Mouse (Mus musculus) intestine, embryonic 14.5 days (tissue): ENCODE measurements around the gene Large1. TPM values are rescaled to one million over a fixed set of nuclear protein-coding genes. Genes with fewer than 3 reads are reported as not detected.

ENCODE experiments used
- ATAC-seq: fragments of 200-750 bp; cut with Nextera tagmentation; replicated peaks from 2 replicates; pipeline ENCODE4 v1.8.0; 2017; ENCODE audit warnings: low read depth, moderate number of reproducible peaks, moderate TSS enrichment, moderate library complexity; ENCODE audit not compliant: low FRiP score, low TSS enrichment
- DNase-seq: peaks from one replicate; pipeline ENCODE4 v3.0.0-alpha.2; 2018; ENCODE audit warnings: low spot score
- H3K27ac ChIP-seq: fragments of 300-500 bp; sonication (generic); 2 replicates; pipeline ENCODE4 v1.5.1; 2014; ENCODE audit warnings: low read depth, mild to moderate bottlenecking, control low read depth
- H3K27me3 ChIP-seq: fragments of 300-500 bp; sonication (generic); replicated peaks from 2 replicates; pipeline ENCODE4 v1.6.1; 2014; ENCODE audit warnings: low read length, control low read depth; ENCODE audit not compliant: control insufficient read depth, insufficient read depth
- H3K36me3 ChIP-seq: fragments of 300-500 bp; sonication (generic); 2 replicates; pipeline ENCODE4 v1.6.1; 2014; ENCODE audit warnings: low read length, control low read depth; ENCODE audit not compliant: control insufficient read depth, insufficient read depth
- H3K4me1 ChIP-seq: fragments of 300-500 bp; sonication (generic); replicated peaks from 2 replicates; pipeline ENCODE4 v1.6.1; 2014; ENCODE audit warnings: low read length, control low read depth, mixed read lengths; ENCODE audit not compliant: control insufficient read depth, insufficient read depth
- H3K4me2 ChIP-seq: fragments of 300-500 bp; sonication (generic); 2 replicates; pipeline ENCODE4 v1.6.1; 2014; ENCODE audit warnings: low read length
- H3K4me3 ChIP-seq: fragments of 300-500 bp; sonication (generic); 2 replicates; pipeline ENCODE4 v1.5.1; 2014; ENCODE audit warnings: low read depth, low read length, control low read depth, mixed read lengths
- H3K9ac ChIP-seq: fragments of 300-500 bp; sonication (generic); 2 replicates; pipeline ENCODE4 v1.6.1; 2014; ENCODE audit warnings: mild to moderate bottlenecking, low read length
- H3K9me3 ChIP-seq: fragments of 300-500 bp; sonication (generic); 2 replicates; pipeline ENCODE4 v1.6.1; 2016; ENCODE audit warnings: low read length, control low read depth; ENCODE audit not compliant: control insufficient read depth
- WGBS: fragments of 180-500 bp; shearing (Covaris S2); extraction: QIAGEN DNeasy Blood & Tissue Kit; methylation state at CpG from one replicate; pipeline ENCODE4 v1.1.7; 2014; 5-methylcytosine and 5-hydroxymethylcytosine counted together
- polyA plus RNA-seq: library from polyadenylated mRNA; unstranded; fragments of >200 nt; fragmentation: Nextera tagmentation; extraction: Ambion mirVana; gene quantifications from 2 replicates; pipeline ENCODE4 v1.2.1, GENCODE M21; 2014

Large1 gene
- polyA plus RNA-seq, 1 experiment from 2014 or later = 14.6 TPM

DNA sequence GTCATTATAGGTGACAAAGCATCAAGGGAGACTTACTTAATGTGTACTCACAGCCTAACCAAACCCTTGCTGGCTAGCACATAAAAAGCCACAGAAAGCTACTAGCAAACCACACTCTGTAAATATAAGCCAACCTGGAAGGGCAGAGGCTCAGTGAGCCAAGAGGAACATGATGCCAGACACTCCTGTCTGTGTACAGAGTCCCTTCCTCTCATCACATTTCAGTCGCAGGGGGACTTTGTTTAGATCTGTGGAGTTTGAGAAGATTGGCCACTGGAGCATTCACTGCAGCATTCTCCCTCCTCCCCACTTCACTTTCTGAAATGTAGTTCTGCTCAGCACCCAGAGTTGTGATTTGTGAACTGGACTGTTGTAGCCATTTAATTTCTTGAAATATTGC lies 291.9 kb downstream of the Large1 start:
- ATAC-seq = no peak

GRCm38 (mm10) chr8:73054726-73055125 lies 298.6 kb downstream of the Large1 start:
- H3K9me3 ChIP-seq = no peaks in the 10 kb centered on the region
- no peak for ATAC-seq
- WGBS = 63% methylated on average over 1 of the region's 1 CpGs

More for the DNA sequence above, 291.9 kb downstream of the Large1 start:
- Histone ChIP-seq H3K27ac (no peak overlapping the region), H3K4me2 (no peak overlapping the region), H3K27me3 (no peaks in the 10 kb centered on the region), H3K9ac (no peak overlapping the region), H3K9me3 (no peaks in the 10 kb centered on the region), H3K4me3 (no peak overlapping the region), H3K4me1 (no peaks in the 10 kb centered on the region), H3K36me3 (no peaks in the 10 kb centered on the region)
- WGBS = 24% methylated on average over 1 of the region's 1 CpGs
- no peak for DNase-seq

GRCm38 (mm10) chr8:73053878-73054277 lies 299.5 kb downstream of the Large1 start:
- Histone ChIP-seq H3K27ac (no peak overlapping the region), H3K4me3 (no peak overlapping the region), H3K36me3 (no peaks in the 10 kb centered on the region), H3K27me3 (no peaks in the 10 kb centered on the region), H3K4me1 (no peaks in the 10 kb centered on the region), H3K9me3 (no peaks in the 10 kb centered on the region), H3K4me2 (no peak overlapping the region), H3K9ac (no peak overlapping the region)
- DNase-seq (no peak), ATAC-seq (no peak)
- WGBS = 86% methylated on average over 3 of the region's 3 CpGs

More at GRCm38 (mm10) chr8:73054726-73055125, 298.6 kb downstream of the Large1 start:
- no peak overlapping the region for H3K4me2 ChIP-seq
- H3K9ac ChIP-seq = no peak overlapping the region
- no peaks in the 10 kb centered on the region for H3K4me1 ChIP-seq
- no peak overlapping the region for H3K4me3 ChIP-seq
- H3K27me3 ChIP-seq = no peaks in the 10 kb centered on the region
- H3K36me3 ChIP-seq = no peaks in the 10 kb centered on the region
- DNase-seq = no peak
- no peak overlapping the region for H3K27ac ChIP-seq

- ATAC-seq (no peak), DNase-seq (no peak)
- Histone ChIP-seq H3K4me3 (no peak overlapping the region), H3K4me1 (no peaks in the 10 kb centered on the region), H3K9me3 (no peaks in the 10 kb centered on the region), H3K27ac (no peak overlapping the region), H3K4me2 (no peak overlapping the region), H3K27me3 (no peaks in the 10 kb centered on the region), H3K9ac (no peak overlapping the region), H3K36me3 (no peaks in the 10 kb centered on the region)
- 38% methylated on average over 1 of the region's 1 CpGs for WGBS
Measured at GRCm38 (mm10) chr8:73052414-73052813, 300.9 kb downstream of the Large1 start.

- Histone ChIP-seq H3K9me3 (no peaks in the 10 kb centered on the region), H3K36me3 (no peaks in the 10 kb centered on the region), H3K4me2 (no peak overlapping the region), H3K27ac (no peak overlapping the region), H3K27me3 (no peaks in the 10 kb centered on the region), H3K4me1 (no peaks in the 10 kb centered on the region), H3K9ac (no peak overlapping the region), H3K4me3 (no peak overlapping the region)
- WGBS = 76% methylated on average over 3 of the region's 3 CpGs
- ATAC-seq = no peak
- no peak for DNase-seq
Measured at GRCm38 (mm10) chr8:73048136-73048535, 305.2 kb downstream of the Large1 start.

DNA sequence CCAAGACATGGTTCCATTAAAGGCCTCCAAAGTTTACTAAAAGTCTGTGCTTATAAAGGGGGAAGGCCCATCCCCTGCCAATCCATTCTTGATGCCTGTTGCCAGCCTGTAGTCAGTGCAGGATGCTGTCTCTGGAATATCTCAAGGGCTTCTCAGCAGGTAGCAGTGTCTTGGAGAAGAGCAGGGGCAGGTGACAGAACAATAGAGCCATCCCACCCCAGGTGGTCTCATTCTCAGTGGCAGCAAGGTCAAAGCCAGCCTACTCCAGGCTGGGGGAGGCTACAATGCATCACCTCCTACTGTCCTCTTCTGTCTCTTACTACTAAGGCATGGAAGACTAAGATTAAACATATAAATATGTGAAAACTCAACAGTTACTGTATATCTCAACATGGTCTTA lies 323.6 kb downstream of the Large1 start:
- H3K4me3 ChIP-seq = no peak overlapping the region
- no peaks in the 10 kb centered on the region for H3K4me1 ChIP-seq
- H3K4me2 ChIP-seq = no peak overlapping the region
- no peak overlapping the region for H3K27ac ChIP-seq
- no peak overlapping the region for H3K9ac ChIP-seq
- ATAC-seq (no peak), DNase-seq (no peak)
- no peaks in the 10 kb centered on the region for H3K9me3 ChIP-seq
- no peaks in the 10 kb centered on the region for H3K27me3 ChIP-seq
- H3K36me3 ChIP-seq = no peaks in the 10 kb centered on the region

GRCm38 (mm10) chr8:73018241-73018640 lies 335.1 kb downstream of the Large1 start:
- WGBS = 88% methylated on average over 1 of the region's 1 CpGs
- H3K9ac ChIP-seq = no peak overlapping the region

GRCm38 (mm10) chr8:73017601-73018000 lies 335.7 kb downstream of the Large1 start:
- H3K27me3 ChIP-seq = no peaks in the 10 kb centered on the region
- no peak overlapping the region for H3K27ac ChIP-seq
- H3K4me2 ChIP-seq = no peak overlapping the region
- H3K4me1 ChIP-seq = no peaks in the 10 kb centered on the region
- H3K9ac ChIP-seq = no peak overlapping the region
- 93% methylated on average over 1 of the region's 1 CpGs for WGBS
- H3K4me3 ChIP-seq = no peak overlapping the region
- no peaks in the 10 kb centered on the region for H3K9me3 ChIP-seq
- ATAC-seq (no peak), DNase-seq (no peak)
- H3K36me3 ChIP-seq = no peaks in the 10 kb centered on the region

More at GRCm38 (mm10) chr8:73018241-73018640, 335.1 kb downstream of the Large1 start:
- H3K4me1 ChIP-seq = no peaks in the 10 kb centered on the region
- DNase-seq (no peak), ATAC-seq (no peak)
- no peaks in the 10 kb centered on the region for H3K27me3 ChIP-seq
- H3K4me3 ChIP-seq = no peak overlapping the region
- no peaks in the 10 kb centered on the region for H3K36me3 ChIP-seq
- H3K27ac ChIP-seq = no peak overlapping the region
- no peak overlapping the region for H3K4me2 ChIP-seq
- H3K9me3 ChIP-seq = no peaks in the 10 kb centered on the region

- DNase-seq (no peak), ATAC-seq (no peak)
- Histone ChIP-seq H3K4me1 (no peaks in the 10 kb centered on the region), H3K4me3 (no peak overlapping the region), H3K9ac (no peak overlapping the region), H3K4me2 (no peak overlapping the region), H3K27ac (no peak overlapping the region), H3K36me3 (no peaks in the 10 kb centered on the region), H3K27me3 (no peaks in the 10 kb centered on the region), H3K9me3 (no peaks in the 10 kb centered on the region)
- WGBS = 92% methylated on average over 2 of the region's 2 CpGs
Measured at GRCm38 (mm10) chr8:73016303-73016702, 337.0 kb downstream of the Large1 start.
